In the genomic region with DNA sequence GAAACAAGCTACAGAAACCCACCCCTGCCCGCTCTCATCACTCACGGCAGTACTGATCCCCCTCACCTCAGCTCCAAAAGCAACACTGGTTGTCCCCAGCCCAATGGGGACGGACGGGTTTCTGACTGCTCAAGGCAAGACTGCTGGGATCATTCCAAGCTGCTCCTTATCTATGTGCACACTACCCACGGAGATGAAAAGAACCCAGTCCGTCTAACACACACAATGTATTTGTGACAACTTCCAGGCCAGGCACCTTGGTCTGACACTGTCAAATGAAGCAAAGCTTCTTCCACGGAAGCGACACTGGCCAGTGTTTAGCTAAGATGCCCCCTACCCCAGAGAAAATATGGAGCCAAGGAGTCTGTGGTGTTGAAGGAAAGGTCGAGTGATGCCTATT, we compare ENCODE assay signal across 8 mouse cellular contexts. TPM values are rescaled to one million over a fixed set of nuclear protein-coding genes. Genes with fewer than 3 reads are reported as not detected.
DNase-seq lines count a peak whose midpoint lies in the region; ATAC-seq and TF ChIP-seq lines count a peak whose summit lies in the region.

No protein-coding gene starts in this region.

- intact Hi-C loops in gastrocnemius, adult 2 months (cut with DNase I) = loop anchor here (2.0 kb wide), 1 partner anchor 63 kb away; no protein-coding TSS in a partner anchor

- TF ChIP-seq CTCF in gastrocnemius, adult 2 months (IDR thresholded peaks at IDR 0.05) = no peak
- TF ChIP-seq CTCF in ES-Bruce4 (IDR thresholded peaks at IDR 0.05; ENCODE audit: low read depth, low read length) = no peak

- no peak for TF ChIP-seq POLR2A in ES-Bruce4 (IDR thresholded peaks at IDR 0.05; ENCODE audit: insufficient read depth, low read length)

- H3K4me1 ChIP-seq in ES-Bruce4 (ENCODE audit: control insufficient read depth, insufficient read depth, low read length) = peaks cover 3% of the 10 kb centered on the region
- H3K4me1 ChIP-seq in forebrain, embryonic 16.5 days (replicated peaks; ENCODE audit: control insufficient read depth, insufficient read depth, low read length) = peaks cover 31% of the 10 kb centered on the region
- H3K4me1 ChIP-seq in liver, embryonic 16.5 days (ENCODE audit: control insufficient read depth, low read depth, low read length) = peaks cover 18% of the 10 kb centered on the region

- no peaks in the 10 kb centered on the region for H3K9me3 ChIP-seq in ES-Bruce4 (replicated peaks; ENCODE audit: control insufficient read depth, insufficient read depth, low read length, poor library complexity, severe bottlenecking)
- no peaks in the 10 kb centered on the region for H3K9me3 ChIP-seq in forebrain, embryonic 16.5 days (ENCODE audit: control insufficient read depth, low read length)
- H3K9me3 ChIP-seq in liver, embryonic 16.5 days (replicated peaks; ENCODE audit: control insufficient read depth, low read length) = no peaks in the 10 kb centered on the region

- no peak for TF ChIP-seq EP300 in ES-Bruce4 (IDR thresholded peaks at IDR 0.05; ENCODE audit: insufficient read depth, low read depth, low read length)

- WGBS in forebrain, embryonic 16.5 days = 30% methylated on average over 9 of the region's 9 CpGs
- 42% methylated on average over 9 of the region's 9 CpGs for WGBS in liver, embryonic 16.5 days (ENCODE audit: insufficient replicate concordance)

- H3K4me3 ChIP-seq in gastrocnemius, adult 2 months = peak overlapping the region; percentile 93
- H3K4me3 ChIP-seq in ES-Bruce4 (ENCODE audit: low read depth, low read length) = peak overlapping the region; percentile 40
- H3K4me3 ChIP-seq in forebrain, embryonic 16.5 days (replicated peaks; ENCODE audit: low read length) = peak overlapping the region; percentile 94
- H3K4me3 ChIP-seq in liver, embryonic 16.5 days (ENCODE audit: low read depth, low read length) = peak overlapping the region; percentile 81

- no peak for DNase-seq in gastrocnemius, adult 2 months
- DNase-seq in gastrocnemius, adult 8-10 months (ENCODE audit: low spot score in 2 of 2) = no peak
- DNase-seq in right cerebral cortex, postnatal 25 days = no peak
- DNase-seq in c-Kit-positive CD71-positive TER-119-positive erythroid progenitor cells, embryonic 14.5 days (ENCODE audit: low spot score) = no peak

- H3K4me2 ChIP-seq in forebrain, embryonic 16.5 days (ENCODE audit: low read length) = peak overlapping the region; percentile 94
- H3K4me2 ChIP-seq in liver, embryonic 16.5 days (ENCODE audit: low read depth, low read length) = peak overlapping the region; percentile 94

- peak overlapping the region; percentile 93 for H3K27ac ChIP-seq in gastrocnemius, adult 2 months
- H3K27ac ChIP-seq in ES-Bruce4 (ENCODE audit: insufficient read depth, low read length) = no peak overlapping the region
- H3K27ac ChIP-seq in forebrain, embryonic 16.5 days (ENCODE audit: low read length) = no peak overlapping the region
- no peak overlapping the region; the same call in 1 of the 2 replicates for H3K27ac ChIP-seq in liver, embryonic 16.5 days (ENCODE audit: low read length)

- ATAC-seq in forebrain, embryonic 16.5 days = no peak
- ATAC-seq in liver, embryonic 16.5 days (ENCODE audit: low read depth) = no peak
- ATAC-seq in megakaryocyte progenitor cell, adult 5-6 weeks (replicated peaks; ENCODE audit: poor library complexity) = no peak

- peaks cover 32% of the 10 kb centered on the region for H3K36me3 ChIP-seq in ES-Bruce4 (ENCODE audit: control insufficient read depth, insufficient read depth, low read length, poor library complexity, severe bottlenecking)
- H3K36me3 ChIP-seq in forebrain, embryonic 16.5 days (ENCODE audit: control insufficient read depth, insufficient read depth) = peaks cover 2% of the 10 kb centered on the region; the same call in 1 of the 2 replicates
- peaks cover 21% of the 10 kb centered on the region for H3K36me3 ChIP-seq in liver, embryonic 16.5 days (ENCODE audit: control insufficient read depth, insufficient read depth)

- no peaks in the 10 kb centered on the region for H3K27me3 ChIP-seq in ES-Bruce4 (ENCODE audit: control insufficient read depth, insufficient read depth, low read length, poor library complexity, severe bottlenecking)
- H3K27me3 ChIP-seq in forebrain, embryonic 16.5 days (replicated peaks; ENCODE audit: control insufficient read depth, insufficient read depth, low read length) = no peaks in the 10 kb centered on the region
- no peaks in the 10 kb centered on the region for H3K27me3 ChIP-seq in liver, embryonic 16.5 days (ENCODE audit: control insufficient read depth, insufficient read depth, low read depth, low read length)

- H3K9ac ChIP-seq in ES-Bruce4 (ENCODE audit: low read depth, poor library complexity, severe bottlenecking) = no peak overlapping the region
- H3K9ac ChIP-seq in forebrain, embryonic 16.5 days (replicated peaks; ENCODE audit: low read depth, low read length) = peak overlapping the region; percentile 56
- H3K9ac ChIP-seq in liver, embryonic 16.5 days (ENCODE audit: low read depth, low read length) = peak overlapping the region; percentile 88; the same call in 1 of the 2 replicates

RNA-seq across cellular contexts. Expression of a gene that starts 1.7 kb away (rescaled TPM):
- total RNA-seq in gastrocnemius, adult 2 months (2021) = 100 to 1,000 TPM; 193 to 205 TPM
- total RNA-seq in gastrocnemius, adult 8-10 months (2022) = 100 to 1,000 TPM; 201 to 320 (median 253) TPM
- 130 and 133 TPM in 2 replicates for polyA plus RNA-seq in ES-Bruce4 (2011; ENCODE audit: insufficient read depth, insufficient read length, low read depth, missing spikeins)
- 31.8 and 43.1 TPM in 2 replicates for polyA plus RNA-seq in forebrain, embryonic 16.5 days (2015; fragmentation: Nextera tagmentation; extraction: Ambion mirVana)
- polyA plus RNA-seq in liver, embryonic 16.5 days (2015; fragmentation: Nextera tagmentation; extraction: Ambion mirVana) = 5.3 and 6.0 TPM in 2 replicates
- 11.1 and 12.8 TPM in 2 replicates for total RNA-seq in megakaryocyte progenitor cell, adult 5-6 weeks (2015)
- 9.7 and 18.0 TPM in 2 replicates for total RNA-seq in megakaryocyte progenitor cell, adult 5-6 weeks (2017)

Comparison
In these comparisons a context has a peak if more than half of its experiments do, and no peak if none do; other contexts are left out.
1. H3K4me3 ChIP-seq: peak in every context shown above with its lines; median percentile 94 in forebrain, embryonic 16.5 days; 93 in gastrocnemius, adult 2 months; 81 in liver, embryonic 16.5 days; 40 in ES-Bruce4.
2. RNA of a gene that starts 1.7 kb away (total RNA-seq): 201 to 320 TPM in gastrocnemius, adult 8-10 months and 193 to 205 TPM in gastrocnemius, adult 2 months; 9.7 to 18.0 TPM in megakaryocyte progenitor cell, adult 5-6 weeks; every median in the first group is over 10 times any median in the second.